Mouse (Mus musculus) intestine, embryonic 14.5 days (tissue): ENCODE data around the gene Arpin. TPM values are rescaled to one million over a fixed set of nuclear protein-coding genes. Genes with fewer than 3 reads are reported as not detected.

ENCODE experiments used
- ATAC-seq: fragments of 200-750 bp; cut with Nextera tagmentation; replicated peaks from 2 replicates; pipeline ENCODE4 v1.8.0; 2017; ENCODE audit warnings: low read depth, moderate number of reproducible peaks, moderate TSS enrichment, moderate library complexity; ENCODE audit not compliant: low FRiP score, low TSS enrichment
- DNase-seq: peaks from one replicate; pipeline ENCODE4 v3.0.0-alpha.2; 2018; ENCODE audit warnings: low spot score
- H3K27ac ChIP-seq: fragments of 300-500 bp; sonication (generic); 2 replicates; pipeline ENCODE4 v1.5.1; 2014; ENCODE audit warnings: low read depth, mild to moderate bottlenecking, control low read depth
- H3K27me3 ChIP-seq: fragments of 300-500 bp; sonication (generic); replicated peaks from 2 replicates; pipeline ENCODE4 v1.6.1; 2014; ENCODE audit warnings: low read length, control low read depth; ENCODE audit not compliant: control insufficient read depth, insufficient read depth
- H3K36me3 ChIP-seq: fragments of 300-500 bp; sonication (generic); 2 replicates; pipeline ENCODE4 v1.6.1; 2014; ENCODE audit warnings: low read length, control low read depth; ENCODE audit not compliant: control insufficient read depth, insufficient read depth
- H3K4me1 ChIP-seq: fragments of 300-500 bp; sonication (generic); replicated peaks from 2 replicates; pipeline ENCODE4 v1.6.1; 2014; ENCODE audit warnings: low read length, control low read depth, mixed read lengths; ENCODE audit not compliant: control insufficient read depth, insufficient read depth
- H3K4me2 ChIP-seq: fragments of 300-500 bp; sonication (generic); 2 replicates; pipeline ENCODE4 v1.6.1; 2014; ENCODE audit warnings: low read length
- H3K4me3 ChIP-seq: fragments of 300-500 bp; sonication (generic); 2 replicates; pipeline ENCODE4 v1.5.1; 2014; ENCODE audit warnings: low read depth, low read length, control low read depth, mixed read lengths
- H3K9ac ChIP-seq: fragments of 300-500 bp; sonication (generic); 2 replicates; pipeline ENCODE4 v1.6.1; 2014; ENCODE audit warnings: mild to moderate bottlenecking, low read length
- H3K9me3 ChIP-seq: fragments of 300-500 bp; sonication (generic); 2 replicates; pipeline ENCODE4 v1.6.1; 2016; ENCODE audit warnings: low read length, control low read depth; ENCODE audit not compliant: control insufficient read depth
- WGBS: fragments of 180-500 bp; shearing (Covaris S2); extraction: QIAGEN DNeasy Blood & Tissue Kit; methylation state at CpG from one replicate; pipeline ENCODE4 v1.1.7; 2014; 5-methylcytosine and 5-hydroxymethylcytosine counted together
- microRNA-seq: library from miRNA; unstranded; fragments of <30 nt; microRNA quantifications from one replicate; pipeline ENCODE4, GENCODE M21; 2016
- polyA plus RNA-seq: library from polyadenylated mRNA; unstranded; fragments of >200 nt; fragmentation: Nextera tagmentation; extraction: Ambion mirVana; gene quantifications from 2 replicates; pipeline ENCODE4 v1.2.1, GENCODE M21; 2014

Gene Arpin
- polyA plus RNA-seq, 1 experiment from 2014 or later: 46.7 TPM

DNA sequence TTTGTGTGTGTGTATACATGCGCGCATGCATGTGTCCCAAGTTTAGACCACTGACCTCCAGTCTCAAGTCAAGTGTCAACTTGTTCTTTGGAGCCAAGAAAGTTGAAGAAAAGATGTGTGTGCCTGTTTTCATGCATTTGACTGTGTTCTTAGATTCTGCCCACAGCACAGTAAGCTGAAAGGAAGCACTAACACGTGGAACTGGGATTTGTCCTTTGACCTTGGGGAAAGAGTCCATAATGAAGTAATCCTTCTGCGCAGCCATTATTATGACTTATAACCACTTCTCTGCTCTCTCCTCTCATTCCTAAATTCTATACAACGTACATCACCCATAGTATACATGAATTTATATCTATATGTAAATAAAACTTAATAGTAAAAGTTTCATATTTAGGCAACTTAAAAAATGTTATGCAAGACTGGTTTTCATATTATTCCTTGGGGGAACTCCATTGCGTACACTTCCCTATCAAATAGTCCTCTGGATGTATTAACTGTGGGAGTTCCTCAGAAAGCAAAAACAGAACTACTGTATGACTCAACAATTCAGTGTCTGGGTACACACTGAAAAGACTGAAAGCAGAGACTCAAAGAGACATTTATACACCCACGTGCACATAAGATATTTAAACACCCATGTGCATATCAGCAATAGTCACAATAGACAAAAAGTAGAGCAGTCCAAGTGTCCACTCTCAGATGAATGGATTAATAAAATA lies 51.4 kb downstream of the Arpin start:
- DNase-seq (no peak), ATAC-seq (no peak)
- WGBS: 83% methylated on average over 7 of the region's 7 CpGs
- Histone ChIP-seq H3K9me3 (no peaks in the 10 kb centered on the region), H3K9ac (no peak overlapping the region), H3K4me3 (no peak overlapping the region), H3K4me1 (no peaks in the 10 kb centered on the region), H3K4me2 (no peak overlapping the region), H3K27ac (no peak overlapping the region), H3K36me3 (peaks cover 28% of the 10 kb centered on the region), H3K27me3 (no peaks in the 10 kb centered on the region)

GRCm38 (mm10) chr7:79881901-79882300 lies 53.3 kb downstream of the Arpin start:
- Histone ChIP-seq H3K4me2 (no peak overlapping the region), H3K27me3 (no peaks in the 10 kb centered on the region), H3K4me1 (no peaks in the 10 kb centered on the region), H3K27ac (no peak overlapping the region), H3K4me3 (no peak overlapping the region), H3K36me3 (peaks cover 29% of the 10 kb centered on the region), H3K9me3 (no peaks in the 10 kb centered on the region), H3K9ac (no peak overlapping the region)
- WGBS: 84% methylated on average over 6 of the region's 6 CpGs
- ATAC-seq: no peak
- DNase-seq: no peak

DNA sequence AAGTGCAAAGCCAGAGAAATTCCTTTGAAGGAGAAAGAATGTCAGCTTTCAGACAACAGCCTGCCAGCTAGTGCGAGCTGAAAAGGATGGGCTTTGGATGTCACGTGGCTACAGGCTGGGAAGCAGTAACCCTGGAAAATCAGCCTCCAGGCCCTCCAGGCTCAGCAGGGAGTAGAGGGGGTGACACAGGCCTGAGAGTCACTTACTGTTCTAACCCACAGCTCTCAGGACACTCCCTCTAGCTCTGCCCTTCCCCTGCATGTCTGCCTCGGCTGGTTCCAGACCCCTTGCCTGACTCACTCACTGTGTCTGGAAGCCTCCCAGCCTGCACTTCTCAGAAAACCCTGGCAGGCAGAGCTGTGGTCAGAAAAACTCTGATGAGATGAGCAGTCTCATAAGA lies 54.2 kb downstream of the Arpin start:
- 0 out of 2 replicates have a peak overlapping the region, but pooled peaks have one; percentile 22 for H3K27ac ChIP-seq
- ATAC-seq (0 out of 2 replicates have a peak, but pooled peaks have one; percentile 16), DNase-seq (no peak)
- no peaks in the 10 kb centered on the region for H3K27me3 ChIP-seq
- no peak overlapping the region for H3K4me2 ChIP-seq
- H3K4me1 ChIP-seq: no peaks in the 10 kb centered on the region
- peaks cover 33% of the 10 kb centered on the region for H3K36me3 ChIP-seq
- H3K9ac ChIP-seq: no peak overlapping the region
- no peak overlapping the region for H3K4me3 ChIP-seq
- 39% methylated on average over 3 of the region's 3 CpGs for WGBS
- no peaks in the 10 kb centered on the region for H3K9me3 ChIP-seq

GRCm38 (mm10) chr7:79880033-79880432 lies 55.1 kb downstream of the Arpin start:
- H3K27ac ChIP-seq: no peak overlapping the region
- H3K4me2 ChIP-seq: no peak overlapping the region
- no peaks in the 10 kb centered on the region for H3K27me3 ChIP-seq
- WGBS: 88% methylated on average over 6 of the region's 6 CpGs
- H3K4me3 ChIP-seq: no peak overlapping the region
- no peak for DNase-seq
- H3K4me1 ChIP-seq: no peaks in the 10 kb centered on the region
- H3K9me3 ChIP-seq: no peaks in the 10 kb centered on the region
- H3K9ac ChIP-seq: no peak overlapping the region
- ATAC-seq: no peak
- H3K36me3 ChIP-seq: peaks cover 27% of the 10 kb centered on the region

- Histone ChIP-seq H3K4me1 (no peaks in the 10 kb centered on the region), H3K9me3 (no peaks in the 10 kb centered on the region), H3K27ac (no peak overlapping the region), H3K4me3 (no peak overlapping the region), H3K36me3 (peaks cover 24% of the 10 kb centered on the region), H3K4me2 (no peak overlapping the region), H3K27me3 (no peaks in the 10 kb centered on the region), H3K9ac (no peak overlapping the region)
- WGBS: 38% methylated on average over 2 of the region's 2 CpGs
- no peak for DNase-seq
- ATAC-seq: peak; percentile 56; the same call in 1 of the 2 replicates
Observed at GRCm38 (mm10) chr7:79878455-79879025, 56.6 kb downstream of the Arpin start.

Small RNA genes lying within 50 kb of the gene (microRNA-seq; reads per million reads assigned to microRNA genes)
- gene Gm24541: not detected

Other genes starting within 250 kb of the Arpin start
- 3.8 and 4.1 TPM in 2 replicates for gene Kif7, start 219.6 kb downstream of the Arpin start, polyA plus RNA-seq
- gene Plin1, start 202.5 kb downstream of the Arpin start, polyA plus RNA-seq: not detected in 2 replicates
- gene Pex11a, start 192.2 kb downstream of the Arpin start, polyA plus RNA-seq: 9.0 and 9.3 TPM in 2 replicates
- gene Wdr93, start 192.2 kb downstream of the Arpin start, polyA plus RNA-seq: 0.18 and 0.23 TPM in 2 replicates
- gene Mesp1, start 141.6 kb downstream of the Arpin start, polyA plus RNA-seq: 0.13 and 0.19 TPM in 2 replicates
- gene Mesp2, start 124.6 kb downstream of the Arpin start, polyA plus RNA-seq: 1.1 and 1.5 TPM in 2 replicates
- 88.2 and 94.9 TPM in 2 replicates for gene Anpep, start 74.3 kb downstream of the Arpin start, polyA plus RNA-seq
- 30.0 and 30.9 TPM in 2 replicates for gene Ap3s2, start 14.7 kb downstream of the Arpin start, polyA plus RNA-seq
- 16.9 and 18.9 TPM in 2 replicates for gene Zfp710, start 89.5 kb upstream of the Arpin start, polyA plus RNA-seq
- gene Idh2, start 180.0 kb upstream of the Arpin start, polyA plus RNA-seq: 603 and 627 TPM in 2 replicates